Comparison of ENCODE assay signal across 19 mouse cellular contexts in the genomic region with DNA sequence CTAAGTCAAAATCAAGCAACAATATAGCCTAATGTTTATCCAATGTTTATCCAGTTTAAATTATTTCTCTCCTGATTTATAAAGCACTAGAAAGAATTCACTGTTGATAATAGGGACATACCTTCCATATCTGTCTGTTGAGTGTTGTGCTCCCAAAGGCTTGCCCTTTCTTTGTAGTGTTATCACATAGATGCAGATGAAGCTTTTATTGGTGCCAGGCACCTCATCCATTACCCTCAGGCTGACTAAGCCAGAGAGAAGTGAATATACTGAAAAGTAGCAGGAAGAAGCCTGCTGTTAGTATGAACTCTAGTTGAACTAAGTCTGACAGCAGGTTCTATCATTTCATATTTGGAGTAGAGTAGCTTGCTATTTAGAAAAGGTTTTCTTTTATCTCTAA. TPM values are rescaled to one million over a fixed set of nuclear protein-coding genes. Genes with fewer than 3 reads are reported as not detected.
DNase-seq lines count a peak whose midpoint lies in the region; ATAC-seq lines count a peak whose summit lies in the region.
"Had no signal": no experiment of that assay in that cellular context is flagged by ENCODE, and none has a peak within 500 bp of the region (broad histone marks: within the 10 kb centered on the region; RNA-seq: fewer than 3 reads in every experiment).

No protein-coding gene starts in this region.

- peaks cover 43% of the 10 kb centered on the region for H3K4me1 ChIP-seq in liver, embryonic 12.5 days
- H3K4me1 ChIP-seq in liver, embryonic 16.5 days (ENCODE audit: control insufficient read depth, low read depth, low read length), result peaks cover 9% of the 10 kb centered on the region
- H3K4me1 ChIP-seq in kidney, embryonic 16.5 days (ENCODE audit: insufficient read depth, low read length), result no peaks in the 10 kb centered on the region
- no peaks in the 10 kb centered on the region for H3K4me1 ChIP-seq in midbrain, embryonic 11.5 days (ENCODE audit: control insufficient read depth, insufficient read depth, low read length)
- H3K4me1 ChIP-seq: embryonic facial prominence, embryonic 12.5 days; forebrain, embryonic 15.5 days; hindbrain, embryonic 13.5 days had no signal

- no peak overlapping the region for H3K4me2 ChIP-seq in liver, embryonic 12.5 days
- H3K4me2 ChIP-seq in liver, embryonic 16.5 days (ENCODE audit: low read depth, low read length), result no peak overlapping the region
- H3K4me2 ChIP-seq in kidney, embryonic 16.5 days (replicated peaks; ENCODE audit: low read depth, low read length), result no peak overlapping the region
- no peak overlapping the region for H3K4me2 ChIP-seq in midbrain, embryonic 11.5 days
- H3K4me2 ChIP-seq: embryonic facial prominence, embryonic 12.5 days; forebrain, embryonic 15.5 days; hindbrain, embryonic 13.5 days had no signal

- H3K27me3 ChIP-seq in liver, embryonic 12.5 days (replicated peaks), result no peaks in the 10 kb centered on the region
- H3K27me3 ChIP-seq in liver, embryonic 16.5 days (ENCODE audit: control insufficient read depth, insufficient read depth, low read depth, low read length), result no peaks in the 10 kb centered on the region
- H3K27me3 ChIP-seq in kidney, embryonic 16.5 days (ENCODE audit: insufficient read depth, low read length), result no peaks in the 10 kb centered on the region
- no peaks in the 10 kb centered on the region for H3K27me3 ChIP-seq in midbrain, embryonic 11.5 days (ENCODE audit: control insufficient read depth, insufficient read depth, low read length)
- H3K27me3 ChIP-seq: embryonic facial prominence, embryonic 12.5 days; forebrain, embryonic 15.5 days; hindbrain, embryonic 13.5 days had no signal

- DNase-seq in liver, result no peak
- peak; percentile 41 for DNase-seq in c-Kit-positive CD71-positive TER-119-positive erythroid progenitor cells, embryonic 14.5 days (ENCODE audit: low spot score)
- no peak for DNase-seq in heart, adult 11 months
- DNase-seq in midbrain, embryonic 11.5 days (ENCODE audit: low spot score, missing footprints), result no peak
- DNase-seq: adrenal gland, adult 2 months; adrenal gland, postnatal 36 days; cerebellum, adult 11-12 months; cerebellum, adult 9-10 months; cerebellum, postnatal 25 days; gastrocnemius, postnatal 36 days; heart, adult 18-20 months; heart, postnatal 10 days had no signal

- H3K4me3 ChIP-seq in liver, embryonic 12.5 days, result no peak overlapping the region
- H3K4me3 ChIP-seq in liver, embryonic 16.5 days (ENCODE audit: low read depth, low read length), result no peak overlapping the region
- no peak overlapping the region for H3K4me3 ChIP-seq in kidney, embryonic 16.5 days (ENCODE audit: low read length)
- no peak overlapping the region for H3K4me3 ChIP-seq in midbrain, embryonic 11.5 days (ENCODE audit: low read depth, low read length)
- H3K4me3 ChIP-seq: embryonic facial prominence, embryonic 12.5 days; forebrain, embryonic 15.5 days; heart, embryonic 10.5 days; hindbrain, embryonic 13.5 days had no signal

- no peaks in the 10 kb centered on the region for H3K9me3 ChIP-seq in liver, embryonic 12.5 days (replicated peaks)
- H3K9me3 ChIP-seq in liver, embryonic 16.5 days (replicated peaks; ENCODE audit: control insufficient read depth, low read length), result no peaks in the 10 kb centered on the region
- peaks cover 7% of the 10 kb centered on the region; the same call in 1 of the 2 replicates for H3K9me3 ChIP-seq in kidney, embryonic 16.5 days (ENCODE audit: low read length)
- H3K9me3 ChIP-seq in midbrain, embryonic 11.5 days (ENCODE audit: control insufficient read depth, low read length), result no peaks in the 10 kb centered on the region
- H3K9me3 ChIP-seq: embryonic facial prominence, embryonic 12.5 days; forebrain, embryonic 15.5 days; heart, embryonic 10.5 days had no signal

- no peak overlapping the region for H3K9ac ChIP-seq in liver, embryonic 12.5 days
- H3K9ac ChIP-seq in liver, embryonic 16.5 days (ENCODE audit: low read depth, low read length), result no peak overlapping the region
- no peak overlapping the region for H3K9ac ChIP-seq in kidney, embryonic 16.5 days (replicated peaks; ENCODE audit: low read length)
- no peak overlapping the region for H3K9ac ChIP-seq in midbrain, embryonic 11.5 days (ENCODE audit: low read length)
- H3K9ac ChIP-seq: embryonic facial prominence, embryonic 12.5 days; forebrain, embryonic 15.5 days; hindbrain, embryonic 13.5 days had no signal

- peaks cover 20% of the 10 kb centered on the region for H3K36me3 ChIP-seq in liver, embryonic 12.5 days
- H3K36me3 ChIP-seq in liver, embryonic 16.5 days (ENCODE audit: control insufficient read depth, insufficient read depth), result no peaks in the 10 kb centered on the region; the same call in 1 of the 2 replicates
- peaks cover 7% of the 10 kb centered on the region; the same call in 1 of the 2 replicates for H3K36me3 ChIP-seq in kidney, embryonic 16.5 days (ENCODE audit: insufficient read depth, low read length)
- H3K36me3 ChIP-seq in midbrain, embryonic 11.5 days (ENCODE audit: control insufficient read depth, insufficient read depth, low read length), result no peaks in the 10 kb centered on the region

- H3K27ac ChIP-seq in liver, embryonic 12.5 days, result peak overlapping the region; percentile 60; the same call in 1 of the 2 replicates
- peak overlapping the region; percentile 48; the same call in 1 of the 2 replicates for H3K27ac ChIP-seq in liver, embryonic 16.5 days (ENCODE audit: low read length)
- H3K27ac ChIP-seq in kidney, embryonic 16.5 days (ENCODE audit: low read length), result no peak overlapping the region
- H3K27ac ChIP-seq in midbrain, embryonic 11.5 days (ENCODE audit: low read depth, low read length), result no peak overlapping the region
- H3K27ac ChIP-seq: embryonic facial prominence, embryonic 12.5 days; forebrain, embryonic 15.5 days; heart, embryonic 10.5 days; hindbrain, embryonic 13.5 days had no signal

- peak; percentile 46 for ATAC-seq in liver, embryonic 12.5 days
- ATAC-seq in liver, embryonic 16.5 days (ENCODE audit: low read depth), result peak; percentile 56
- ATAC-seq in kidney, embryonic 16.5 days (ENCODE audit: low FRiP score, low TSS enrichment), result no peak
- ATAC-seq in midbrain, embryonic 11.5 days (ENCODE audit: low FRiP score), result no peak
- ATAC-seq: forebrain, embryonic 15.5 days had no signal

RNA-seq across cellular contexts. Expression of a gene that starts 39.8 kb away (rescaled TPM):
- polyA plus RNA-seq in liver, embryonic 12.5 days (2016; fragmentation: Nextera tagmentation; extraction: Ambion mirVana), result 79.6 and 81.5 TPM in 2 replicates
- polyA plus RNA-seq in liver, embryonic 16.5 days (2015; fragmentation: Nextera tagmentation; extraction: Ambion mirVana), result 48.3 and 52.5 TPM in 2 replicates
- 133 and 136 TPM in 2 replicates for polyA plus RNA-seq in kidney, embryonic 16.5 days (2015; fragmentation: Nextera tagmentation; extraction: Ambion mirVana)
- 124 and 130 TPM in 2 replicates for polyA plus RNA-seq in midbrain, embryonic 11.5 days (2014; fragmentation: Nextera tagmentation; extraction: Ambion mirVana)

Comparison
In these comparisons a context has a peak if more than half of its experiments do, and no peak if none do; other contexts are left out.
1. ATAC-seq: peak in liver, embryonic 12.5 days (single experiment) and liver, embryonic 16.5 days (single experiment); none in kidney, embryonic 16.5 days (single experiment) and midbrain, embryonic 11.5 days (single experiment).
2. H3K27ac ChIP-seq: peak in liver, embryonic 12.5 days (single experiment) and liver, embryonic 16.5 days (single experiment); none in kidney, embryonic 16.5 days (single experiment) and midbrain, embryonic 11.5 days (single experiment).